Mouse (Mus musculus): Measurements from ENCODE around the gene Stab1.

- TF ChIP-seq CTCF (IDR thresholded peaks at IDR 0.05; ENCODE audit: low read depth) (no peak), EP300 (IDR thresholded peaks at IDR 0.05; ENCODE audit: low read depth) (no peak)
Measured at GRCm38 (mm10) chr14:31137791-31138190, 30.6 kb downstream of the Stab1 start.

Measured in liver, embryonic 14.5 days (tissue).